Comparison of ENCODE assay signal across 47 mouse cellular contexts in the genomic region with DNA sequence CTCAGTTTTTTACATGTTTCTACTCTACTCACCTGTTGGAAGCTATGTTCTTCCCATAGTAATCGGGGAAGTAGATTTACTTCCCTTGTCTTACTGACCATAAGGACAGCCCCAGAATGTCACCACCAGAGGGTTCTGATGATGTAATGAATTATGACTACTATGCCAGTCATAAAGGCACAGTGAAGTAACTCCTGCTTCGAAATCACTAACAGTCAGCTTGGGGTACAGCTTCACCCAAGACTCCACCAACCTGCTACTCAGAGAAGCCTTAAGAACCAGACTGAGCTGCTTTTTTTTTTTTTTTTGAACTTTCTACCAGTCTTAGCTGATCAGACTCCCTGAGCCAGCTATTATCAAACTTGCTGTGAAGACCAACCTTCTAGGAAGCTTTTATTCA. TPM values are rescaled to one million over a fixed set of nuclear protein-coding genes. Genes with fewer than 3 reads are reported as not detected.
"Had no signal": no experiment of that assay in that cellular context is flagged by ENCODE, and none has a peak within 500 bp of the region (broad histone marks: within the 10 kb centered on the region; RNA-seq: fewer than 3 reads in every experiment).

A gene (minus strand): TSS at position 101 of the 400 bp plus-strand sequence.
A gene (plus strand): TSS at position 218 of the 400 bp plus-strand sequence.

- DNase-seq: heart, postnatal 10 days; heart, postnatal 14 days; heart, postnatal 36 days; heart, postnatal 4 days; kidney, adult 11 months; kidney, adult 18-20 months; kidney, postnatal 10 days; kidney, postnatal 14 days; kidney, postnatal 25 days; kidney, postnatal 4 days; layer of hippocampus, adult 9-11 months; layer of hippocampus, postnatal 36 days had no signal

- H3K27ac ChIP-seq: heart, embryonic 10.5 days; heart, embryonic 13.5 days; heart, embryonic 15.5 days; hindbrain, embryonic 10.5 days; hindbrain, embryonic 12.5 days; hindbrain, embryonic 13.5 days; hindbrain, embryonic 14.5 days; hindbrain, embryonic 15.5 days; hindbrain, postnatal 0 days; intestine, embryonic 15.5 days; kidney, embryonic 15.5 days; kidney, postnatal 0 days; layer of hippocampus, adult 2 months had no signal

- ATAC-seq: hindbrain, embryonic 16.5 days; hindbrain, postnatal 0 days; inflammation-experienced regulatory T-cells, adult 6 months; intestine, embryonic 15.5 days; intestine, embryonic 16.5 days; intestine, postnatal 0 days had no signal

- H3K36me3 ChIP-seq: heart, embryonic 10.5 days; heart, embryonic 12.5 days; heart, embryonic 13.5 days; heart, embryonic 15.5 days; hindbrain, embryonic 10.5 days; hindbrain, embryonic 12.5 days; hindbrain, embryonic 13.5 days; hindbrain, embryonic 15.5 days; intestine, embryonic 15.5 days; kidney, embryonic 15.5 days had no signal

- H3K4me3 ChIP-seq: heart, embryonic 10.5 days; heart, embryonic 12.5 days; heart, embryonic 13.5 days; heart, embryonic 15.5 days; hindbrain, embryonic 10.5 days; hindbrain, embryonic 12.5 days; hindbrain, embryonic 13.5 days; hindbrain, embryonic 15.5 days; intestine, embryonic 15.5 days; kidney, embryonic 15.5 days; layer of hippocampus, adult 2 months had no signal

- H3K4me1 ChIP-seq: heart, embryonic 10.5 days; heart, embryonic 12.5 days; heart, embryonic 13.5 days; heart, embryonic 15.5 days; hindbrain, embryonic 10.5 days; hindbrain, embryonic 12.5 days; hindbrain, embryonic 13.5 days; hindbrain, embryonic 15.5 days; intestine, embryonic 15.5 days; kidney, embryonic 15.5 days had no signal

- H3K27me3 ChIP-seq: heart, embryonic 12.5 days; heart, embryonic 13.5 days; heart, embryonic 15.5 days; hindbrain, embryonic 12.5 days; hindbrain, embryonic 13.5 days; hindbrain, embryonic 15.5 days; intestine, embryonic 15.5 days had no signal

RNA-seq across cellular contexts. Expression of the first gene that starts in this region (rescaled TPM):
- total RNA-seq: hematopoietic stem cell, adult 5-6 weeks; layer of hippocampus, adult 18-20 months; layer of hippocampus, adult 2 months; layer of hippocampus, adult 8-10 months; layer of hippocampus, postnatal 10 days; layer of hippocampus, postnatal 14 days; layer of hippocampus, postnatal 25 days; layer of hippocampus, postnatal 36 days had no signal
- polyA plus RNA-seq: hindbrain, embryonic 10.5 days; hindbrain, embryonic 11.5 days; hindbrain, embryonic 15.5 days; hindbrain, postnatal 0 days; inflammation-experienced regulatory T-cells, adult 6 months; intestine, embryonic 14.5 days; intestine, postnatal 0 days; kidney, embryonic 15.5 days; kidney, postnatal 0 days had no signal

RNA-seq across cellular contexts. Expression of the second gene that starts in this region (rescaled TPM):
- total RNA-seq: heart, postnatal 10 days; heart, postnatal 14 days; heart, postnatal 25 days; heart, postnatal 36 days; heart, postnatal 4 days; hematopoietic stem cell, adult 5-6 weeks; hindbrain, postnatal 0 days; layer of hippocampus, adult 18-20 months; layer of hippocampus, adult 2 months; layer of hippocampus, adult 8-10 months; layer of hippocampus, postnatal 10 days; layer of hippocampus, postnatal 14 days; layer of hippocampus, postnatal 25 days; layer of hippocampus, postnatal 36 days had no signal
- polyA plus RNA-seq: heart, embryonic 10.5 days; heart, embryonic 11.5 days; heart, embryonic 12.5 days; heart, embryonic 13.5 days; heart, embryonic 14.5 days; heart, embryonic 15.5 days; heart, embryonic 16.5 days; heart, postnatal 0 days; hindbrain, embryonic 10.5 days; hindbrain, embryonic 11.5 days; hindbrain, embryonic 12.5 days; hindbrain, embryonic 13.5 days; hindbrain, embryonic 14.5 days; hindbrain, embryonic 15.5 days; hindbrain, embryonic 16.5 days; hindbrain, postnatal 0 days; inflammation-experienced regulatory T-cells, adult 6 months; intestine, embryonic 14.5 days; intestine, embryonic 15.5 days; intestine, embryonic 16.5 days; intestine, postnatal 0 days; kidney, adult 2 months; kidney, embryonic 14.5 days; kidney, embryonic 15.5 days; kidney, embryonic 16.5 days; kidney, postnatal 0 days; large intestine, adult 2 months had no signal
